Mouse (Mus musculus) olfactory bulb, adult 2 months (tissue): ENCODE measurements around the gene Wbp1.

Experiments used
- CTCF ChIP-seq: fragments of 200-500 bp; IDR thresholded peaks from 2 replicates; pipeline ENCODE4 v1.5.1; 2012; ENCODE audit warnings: low read depth, mild to moderate bottlenecking, low read length, moderate library complexity; ENCODE audit not compliant: insufficient read depth
- POLR2A ChIP-seq: fragments of 200-500 bp; IDR thresholded peaks from 2 replicates; pipeline ENCODE4 v1.6.1; 2012; ENCODE audit warnings: mild to moderate bottlenecking, low read depth, low read length, moderate library complexity; ENCODE audit not compliant: insufficient read depth

DNA sequence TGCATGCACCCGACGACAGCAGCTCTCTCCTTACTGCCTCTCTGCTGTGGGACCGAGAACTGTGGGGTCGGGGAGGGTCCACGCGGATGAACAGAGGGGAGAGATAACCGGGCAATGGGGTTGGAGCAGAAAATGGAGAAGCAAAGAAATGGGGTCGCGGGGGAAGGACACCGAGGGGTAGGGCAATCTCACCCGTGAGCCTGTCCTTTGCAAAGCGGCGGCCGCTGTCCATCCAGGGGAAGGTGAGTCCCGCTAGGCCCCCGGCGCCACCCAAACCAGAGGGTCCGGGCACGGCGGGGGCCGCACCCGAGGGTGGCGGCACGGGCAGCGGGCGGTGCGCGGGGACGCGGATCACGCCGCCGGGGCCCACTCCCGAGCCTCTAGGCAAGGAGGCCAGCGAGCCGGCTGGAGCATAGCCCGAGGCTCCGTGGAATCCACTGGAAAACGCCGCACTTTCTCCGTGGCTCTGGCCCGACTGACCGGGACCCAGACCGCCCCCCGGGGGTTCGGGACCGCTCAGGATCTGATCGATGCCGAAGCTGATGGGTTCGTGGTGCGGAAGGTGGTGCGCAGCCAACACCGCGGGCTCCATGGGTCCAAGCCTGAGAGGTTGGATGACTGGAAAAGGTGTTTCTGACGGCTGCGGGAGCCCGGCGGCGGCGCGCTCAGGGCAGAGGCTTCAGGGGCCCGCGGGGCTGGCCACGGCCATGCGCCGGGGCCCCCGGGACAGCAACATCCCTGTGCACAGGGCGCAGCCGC lies 51.7 kb downstream of the Wbp1 start:
- TF ChIP-seq CTCF, result no peak
- no peak for TF ChIP-seq POLR2A
